Mouse (Mus musculus) lung, embryonic 16.5 days (tissue): ENCODE measurements around the gene Auts2. TPM values are rescaled to one million over a fixed set of nuclear protein-coding genes. Genes with fewer than 3 reads are reported as not detected.

Source experiments
- ATAC-seq: fragments of 200-750 bp; cut with Nextera tagmentation; 2 replicates; pipeline ENCODE4 v1.8.0; 2017; ENCODE audit warnings: low read depth, mild to moderate bottlenecking, moderate library complexity
- H3K27ac ChIP-seq: fragments of 300-500 bp; sonication (generic); 2 replicates; pipeline ENCODE4 v1.5.1; 2014; ENCODE audit warnings: mild to moderate bottlenecking, control low read depth, low read length
- H3K27me3 ChIP-seq: fragments of 300-500 bp; sonication (generic); 2 replicates; pipeline ENCODE4 v1.6.1; 2014; ENCODE audit warnings: low read depth, low read length, mixed read lengths; ENCODE audit not compliant: control insufficient read depth, insufficient read depth
- H3K36me3 ChIP-seq: fragments of 300-500 bp; sonication (generic); 2 replicates; pipeline ENCODE4 v1.6.1; 2014; ENCODE audit warnings: low read length; ENCODE audit not compliant: control insufficient read depth, insufficient read depth
- H3K4me1 ChIP-seq: fragments of 300-500 bp; sonication (generic); replicated peaks from 2 replicates; pipeline ENCODE4 v1.6.1; 2014; ENCODE audit warnings: low read length, mixed read lengths; ENCODE audit not compliant: control insufficient read depth, insufficient read depth
- H3K4me2 ChIP-seq: fragments of 300-500 bp; sonication (generic); 2 replicates; pipeline ENCODE4 v1.6.1; 2014; ENCODE audit warnings: low read depth, low read length, control low read depth
- H3K4me3 ChIP-seq: fragments of 300-500 bp; sonication (generic); 2 replicates; pipeline ENCODE4 v1.5.1; 2014; ENCODE audit warnings: mild to moderate bottlenecking, low read length, control low read depth
- H3K9ac ChIP-seq: fragments of 300-500 bp; sonication (generic); 2 replicates; pipeline ENCODE4 v1.6.1; 2014; ENCODE audit warnings: low read length, control low read depth
- H3K9me3 ChIP-seq: fragments of 300-500 bp; sonication (generic); 2 replicates; pipeline ENCODE4 v1.6.1; 2016; ENCODE audit warnings: low read length; ENCODE audit not compliant: control insufficient read depth
- WGBS: fragments of 180-500 bp; shearing (Covaris S2); extraction: QIAGEN DNeasy Blood & Tissue Kit; methylation state at CpG from one replicate; pipeline ENCODE4 v1.1.7; 2014; 5-methylcytosine and 5-hydroxymethylcytosine counted together
- polyA plus RNA-seq: library from polyadenylated mRNA; unstranded; fragments of >200 nt; fragmentation: Nextera tagmentation; extraction: Ambion mirVana; gene quantifications from 2 replicates; pipeline ENCODE4 v1.2.1, GENCODE M21; 2015

Gene Auts2
- polyA plus RNA-seq, 1 experiment from 2014 or later, result 12.3 TPM

- no peak overlapping the region for H3K27ac ChIP-seq
- H3K4me3 ChIP-seq, result no peak overlapping the region
- no peaks in the 10 kb centered on the region for H3K27me3 ChIP-seq
- H3K36me3 ChIP-seq, result no peaks in the 10 kb centered on the region
- H3K4me1 ChIP-seq, result peaks cover 4% of the 10 kb centered on the region; the same call in 1 of the 2 replicates
- H3K9ac ChIP-seq, result no peak overlapping the region
- H3K9me3 ChIP-seq, result no peaks in the 10 kb centered on the region
- ATAC-seq, result no peak
- 83% methylated on average over 3 of the region's 3 CpGs for WGBS
- no peak overlapping the region for H3K4me2 ChIP-seq
Measured at GRCm38 (mm10) chr5:132283741-132284140, 259.4 kb downstream of the Auts2 start.

GRCm38 (mm10) chr5:132274098-132274898 lies 268.8 kb downstream of the Auts2 start:
- no peak overlapping the region for H3K4me2 ChIP-seq
- WGBS, result 55% methylated on average over 15 of the region's 15 CpGs
- H3K27me3 ChIP-seq, result no peaks in the 10 kb centered on the region
- no peaks in the 10 kb centered on the region for H3K36me3 ChIP-seq
- peaks cover 10% of the 10 kb centered on the region; the same call in 1 of the 2 replicates for H3K4me1 ChIP-seq
- H3K4me3 ChIP-seq, result no peak overlapping the region
- H3K9me3 ChIP-seq, result no peaks in the 10 kb centered on the region
- H3K27ac ChIP-seq, result no peak overlapping the region
- ATAC-seq, result no peak
- H3K9ac ChIP-seq, result no peak overlapping the region

- WGBS, result 69% methylated on average over 4 of the region's 4 CpGs
- no peaks in the 10 kb centered on the region for H3K36me3 ChIP-seq
- H3K27ac ChIP-seq, result no peak overlapping the region
- H3K9me3 ChIP-seq, result no peaks in the 10 kb centered on the region
- H3K27me3 ChIP-seq, result no peaks in the 10 kb centered on the region
- H3K9ac ChIP-seq, result no peak overlapping the region
- no peak overlapping the region for H3K4me3 ChIP-seq
- ATAC-seq, result no peak
- H3K4me2 ChIP-seq, result no peak overlapping the region
- peaks cover 10% of the 10 kb centered on the region; the same call in 1 of the 2 replicates for H3K4me1 ChIP-seq
Measured at GRCm38 (mm10) chr5:132272132-132272531, 271.0 kb downstream of the Auts2 start.

GRCm38 (mm10) chr5:132270896-132271295 lies 272.2 kb downstream of the Auts2 start:
- no peak for ATAC-seq
- Histone ChIP-seq H3K27me3 (no peaks in the 10 kb centered on the region), H3K4me3 (no peak overlapping the region), H3K4me1 (peaks cover 10% of the 10 kb centered on the region; the same call in 1 of the 2 replicates), H3K9me3 (no peaks in the 10 kb centered on the region), H3K27ac (no peak overlapping the region), H3K4me2 (no peak overlapping the region), H3K36me3 (no peaks in the 10 kb centered on the region), H3K9ac (no peak overlapping the region)
- 71% methylated on average over 1 of the region's 1 CpGs for WGBS

- H3K4me1 ChIP-seq, result peaks cover 7% of the 10 kb centered on the region; the same call in 1 of the 2 replicates
- H3K4me3 ChIP-seq, result no peak overlapping the region
- no peak for ATAC-seq
- no peak overlapping the region for H3K27ac ChIP-seq
- H3K36me3 ChIP-seq, result no peaks in the 10 kb centered on the region
- H3K9ac ChIP-seq, result no peak overlapping the region
- WGBS, result 55% methylated on average over 3 of the region's 3 CpGs
- H3K4me2 ChIP-seq, result no peak overlapping the region
- no peaks in the 10 kb centered on the region for H3K27me3 ChIP-seq
- H3K9me3 ChIP-seq, result no peaks in the 10 kb centered on the region
Measured at GRCm38 (mm10) chr5:132270074-132270473, 273.1 kb downstream of the Auts2 start.

GRCm38 (mm10) chr5:132268351-132268967 lies 274.7 kb downstream of the Auts2 start:
- no peak for ATAC-seq
- no peak overlapping the region for H3K4me2 ChIP-seq
- 74% methylated on average over 6 of the region's 6 CpGs for WGBS
- H3K9me3 ChIP-seq, result no peaks in the 10 kb centered on the region
- no peak overlapping the region for H3K27ac ChIP-seq
- H3K9ac ChIP-seq, result no peak overlapping the region
- no peak overlapping the region for H3K4me3 ChIP-seq
- no peaks in the 10 kb centered on the region for H3K36me3 ChIP-seq
- H3K27me3 ChIP-seq, result no peaks in the 10 kb centered on the region
- no peaks in the 10 kb centered on the region for H3K4me1 ChIP-seq

- no peak overlapping the region for H3K9ac ChIP-seq
- no peak for ATAC-seq
- no peaks in the 10 kb centered on the region for H3K27me3 ChIP-seq
- H3K27ac ChIP-seq, result no peak overlapping the region
- no peak overlapping the region for H3K4me3 ChIP-seq
- H3K4me2 ChIP-seq, result no peak overlapping the region
- no peaks in the 10 kb centered on the region for H3K9me3 ChIP-seq
- H3K36me3 ChIP-seq, result no peaks in the 10 kb centered on the region
- 54% methylated on average over 1 of the region's 1 CpGs for WGBS
- H3K4me1 ChIP-seq, result no peaks in the 10 kb centered on the region
Measured at GRCm38 (mm10) chr5:132265015-132265414, 278.1 kb downstream of the Auts2 start.

GRCm38 (mm10) chr5:132261750-132262149 lies 281.4 kb downstream of the Auts2 start:
- H3K4me3 ChIP-seq, result no peak overlapping the region
- H3K36me3 ChIP-seq, result no peaks in the 10 kb centered on the region
- H3K27ac ChIP-seq, result no peak overlapping the region
- H3K27me3 ChIP-seq, result no peaks in the 10 kb centered on the region
- H3K9me3 ChIP-seq, result no peaks in the 10 kb centered on the region
- ATAC-seq, result no peak
- H3K4me1 ChIP-seq, result no peaks in the 10 kb centered on the region
- 69% methylated on average over 1 of the region's 1 CpGs for WGBS
- H3K9ac ChIP-seq, result no peak overlapping the region
- H3K4me2 ChIP-seq, result no peak overlapping the region

- Histone ChIP-seq H3K27ac (no peak overlapping the region), H3K9me3 (no peaks in the 10 kb centered on the region), H3K4me1 (no peaks in the 10 kb centered on the region), H3K9ac (no peak overlapping the region), H3K4me3 (no peak overlapping the region), H3K27me3 (no peaks in the 10 kb centered on the region), H3K4me2 (no peak overlapping the region), H3K36me3 (no peaks in the 10 kb centered on the region)
- no peak for ATAC-seq
- WGBS, result 85% methylated on average over 11 of the region's 11 CpGs
Measured at GRCm38 (mm10) chr5:132258882-132259281, 284.3 kb downstream of the Auts2 start.
